Mouse (Mus musculus): ENCODE results near the gene Sfi1. TPM values are rescaled to one million over a fixed set of nuclear protein-coding genes. Genes with fewer than 3 reads are reported as not detected.

The Sfi1 gene
- total and polyA plus RNA-seq, 3 experiments, result 49.8 to 180 (median 83.6) TPM

Other genes with a start within 250 kb of the Sfi1 start
- gene Eif4enif1, start 8.9 kb upstream of the Sfi1 start, total RNA-seq (2012; rRNA removed), result 42.8 and 59.6 TPM in 2 replicates
- gene Eif4enif1, start 8.9 kb upstream of the Sfi1 start, polyA plus RNA-seq (2012; ENCODE audit: insufficient read depth in 1 of 2, insufficient read length in 2 of 2, low read depth in 1 of 2, low replicate concordance in 2 of 2, missing spikeins in 1 of 2), result 100 to 1,000 TPM; 103 to 235 TPM
- gene Drg1, start 73.0 kb upstream of the Sfi1 start, total RNA-seq (2012; rRNA removed), result 204 and 212 TPM in 2 replicates
- 1,000 to 10,000 TPM in 1 of 2 experiments, 100 to 1,000 TPM in 1; 161 to 1,664 TPM for gene Drg1, start 73.0 kb upstream of the Sfi1 start, polyA plus RNA-seq (2012; ENCODE audit: insufficient read depth in 1 of 2, insufficient read length in 2 of 2, low read depth in 1 of 2, low replicate concordance in 2 of 2, missing spikeins in 1 of 2)
- gene Patz1, start 95.4 kb upstream of the Sfi1 start, total RNA-seq (2012; rRNA removed), result 52.0 and 63.1 TPM in 2 replicates
- gene Patz1, start 95.4 kb upstream of the Sfi1 start, polyA plus RNA-seq (2012; ENCODE audit: insufficient read depth in 1 of 2, insufficient read length in 2 of 2, low read depth in 1 of 2, low replicate concordance in 2 of 2, missing spikeins in 1 of 2), result 10 to 100 TPM in 1 of 2 experiments, not detected in 1; 63.5 TPM
- gene Pik3ip1, start 136.9 kb upstream of the Sfi1 start, total RNA-seq (2012; rRNA removed), result 0.88 and 1.7 TPM in 2 replicates
- gene Pik3ip1, start 136.9 kb upstream of the Sfi1 start, polyA plus RNA-seq (2012; ENCODE audit: insufficient read depth in 1 of 2, insufficient read length in 2 of 2, low read depth in 1 of 2, low replicate concordance in 2 of 2, missing spikeins in 1 of 2), result 1 to 10 TPM in 1 of 2 experiments, not detected in 1; 2.7 TPM
- gene Limk2, start 215.7 kb upstream of the Sfi1 start, total RNA-seq (2012; rRNA removed), result 19.6 and 21.9 TPM in 2 replicates
- 10 to 100 TPM in 1 of 2 experiments, not detected in 1; 29.1 TPM for gene Limk2, start 215.7 kb upstream of the Sfi1 start, polyA plus RNA-seq (2012; ENCODE audit: insufficient read depth in 1 of 2, insufficient read length in 2 of 2, low read depth in 1 of 2, low replicate concordance in 2 of 2, missing spikeins in 1 of 2)